Mouse (Mus musculus): ENCODE results near the gene Lbh.

DNA sequence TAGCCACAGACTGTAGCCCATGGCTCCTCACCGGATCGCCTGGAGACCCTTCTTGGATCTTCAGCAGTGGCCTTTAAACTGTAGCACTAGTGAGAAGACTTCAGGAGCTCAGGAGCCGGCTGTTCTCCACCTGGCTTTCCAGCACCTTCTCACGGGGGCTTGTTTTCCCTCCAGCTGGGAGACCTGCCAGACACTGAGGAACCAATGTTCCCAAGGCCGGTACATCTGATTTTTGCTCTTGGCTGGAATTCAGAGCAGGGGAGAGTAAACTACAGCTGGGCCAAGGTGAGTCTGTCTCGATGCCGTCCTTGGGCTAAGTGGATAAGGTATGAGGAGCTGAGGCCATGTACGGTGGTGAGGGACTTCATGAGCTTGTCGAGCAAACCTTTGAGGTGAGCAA lies 39.1 kb upstream of the Lbh start:
- TF ChIP-seq CTCF (IDR thresholded peaks at IDR 0.05; ENCODE audit: insufficient read depth, low read depth, low read length) (no peak), POLR2A (IDR thresholded peaks at IDR 0.05; ENCODE audit: insufficient read depth, low read depth, low read length) (no peak)
